Mouse (Mus musculus) heart, postnatal 0 days (tissue): ENCODE data around the gene Actl7a.

ENCODE experiments used
- CTCF ChIP-seq: IDR thresholded peaks from 2 replicates; pipeline ENCODE4 v1.5.1; 2016; ENCODE audit warnings: antibody characterized with exemption, control low read depth, low read depth
- EP300 ChIP-seq: IDR thresholded peaks from 2 replicates; pipeline ENCODE4 v1.6.1; 2016; ENCODE audit warnings: antibody characterized with exemption, low read depth

DNA sequence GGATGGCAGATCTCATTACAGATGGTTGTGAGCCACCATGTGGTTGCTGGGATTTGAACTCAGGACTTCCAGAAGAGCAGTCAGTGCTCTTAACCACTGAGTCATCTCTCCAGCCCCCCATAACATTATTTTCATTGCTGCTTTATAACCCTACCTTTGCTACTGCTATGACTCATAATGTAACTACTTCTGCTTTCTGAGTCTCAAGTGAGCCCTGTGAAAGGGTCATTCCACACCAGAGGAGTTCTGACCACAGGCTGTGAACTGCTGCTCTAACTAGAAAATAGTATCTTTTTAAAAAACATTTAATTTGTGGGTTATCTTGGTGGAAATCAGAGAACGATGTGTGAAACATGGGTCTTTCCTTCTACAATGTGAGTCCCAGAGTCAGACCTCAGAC lies 14.5 kb downstream of the Actl7a start:
- TF ChIP-seq CTCF (no peak), EP300 (no peak)
